Mouse (Mus musculus) C2C12 (cell line): Measurements from ENCODE around the gene Trpm4. TPM values are rescaled to one million over a fixed set of nuclear protein-coding genes. Genes with fewer than 3 reads are reported as not detected.

ENCODE experiments used
- H3K27me3 ChIP-seq: one replicate; pipeline ENCODE4 v1.6.1; 2011; ENCODE audit not compliant: control insufficient read depth, insufficient read depth, insufficient read length
- H3K36me3 ChIP-seq: one replicate; pipeline ENCODE4 v1.6.1; 2011; ENCODE audit not compliant: control insufficient read depth, insufficient read depth
- H3K4me3 ChIP-seq: one replicate; pipeline ENCODE4 v1.5.1; 2011; ENCODE audit warnings: mild to moderate bottlenecking, control low read depth; ENCODE audit not compliant: poor library complexity, insufficient read depth, severe bottlenecking
- H3K79me2 ChIP-seq: one replicate; pipeline ENCODE4 v1.6.1; 2011; ENCODE audit not compliant: control insufficient read depth, insufficient read depth
- H3K79me3 ChIP-seq: one replicate; pipeline ENCODE4 v1.6.1; 2011; ENCODE audit warnings: low read depth, control low read depth
- H3ac ChIP-seq: one replicate; pipeline ENCODE3; 2011; ENCODE audit warnings: low read depth; ENCODE audit not compliant: control insufficient read depth, insufficient read length
- CEBPB ChIP-seq: IDR thresholded peaks from one replicate; pipeline ENCODE4 v1.6.1; 2011; ENCODE audit warnings: low read depth, mild to moderate bottlenecking, control low read depth, moderate library complexity
- CTCF ChIP-seq: IDR thresholded peaks from one replicate; pipeline ENCODE4 v1.5.1; 2011; ENCODE audit not compliant: control insufficient read depth, insufficient read depth, insufficient read length
- FOSL1 ChIP-seq: IDR thresholded peaks from one replicate; pipeline ENCODE4 v1.8.0; 2011; ENCODE audit warnings: mild to moderate bottlenecking, low read length; ENCODE audit not compliant: poor library complexity, insufficient read depth, severe bottlenecking
- MAX ChIP-seq: IDR thresholded peaks from one replicate; pipeline ENCODE4 v1.6.1; 2011; ENCODE audit warnings: mild to moderate bottlenecking, control low read depth
- MYOD1 ChIP-seq: IDR thresholded peaks from one replicate; pipeline ENCODE4 v1.6.1; 2011; ENCODE audit warnings: low read depth; ENCODE audit not compliant: control insufficient read depth, insufficient read length
- MYOG ChIP-seq: IDR thresholded peaks from one replicate; pipeline ENCODE4 v1.6.1; 2011; ENCODE audit not compliant: control insufficient read depth, insufficient read length; ENCODE audit errors: extremely low read depth
- USF1 ChIP-seq: IDR thresholded peaks from one replicate; pipeline ENCODE4 v1.6.1; 2011; ENCODE audit warnings: low read depth, mild to moderate bottlenecking, control low read depth, moderate library complexity
- long read RNA-seq, 2 experiments: library from polyadenylated mRNA; unstranded; transcript quantifications; one replicate each; pipeline ENCODE4 v2.0.0; 2019 to 2020
- polyA plus RNA-seq: library from polyadenylated mRNA; unstranded; fragments of >200 nt; fragmentation: generic; extraction: Trizol; gene quantifications from one replicate; pipeline ENCODE4 v1.2.1, GENCODE M21; 2012; ENCODE audit warnings: missing spikeins

Trpm4 gene
- 10.6 TPM for polyA plus RNA-seq
- long read RNA-seq, experiment 1, partial matches to known transcripts: 1 of 1 reads
- long read RNA-seq, experiment 1, other reads (novel, unspliced or antisense): 0 of 1 reads
- long read RNA-seq, experiment 2, full-length matches to known transcripts: 17 of 39 reads
- long read RNA-seq, experiment 2, partial matches to known transcripts: 3 of 39 reads
- long read RNA-seq, experiment 2, other reads (novel, unspliced or antisense): 19 of 39 reads

- Histone ChIP-seq H3ac (peak within 1 kb of the TSS; percentile 75), H3K4me3 (peak within 1 kb of the TSS; percentile 45)
- no peak for TF ChIP-seq MYOG
- no peak for TF ChIP-seq MYOD1
Measured at GRCm38 (mm10) chr7:45333431-45333982, at the start of gene Trpm4. Gene Trpm4 (minus strand): TSS chr7:45333780.

DNA sequence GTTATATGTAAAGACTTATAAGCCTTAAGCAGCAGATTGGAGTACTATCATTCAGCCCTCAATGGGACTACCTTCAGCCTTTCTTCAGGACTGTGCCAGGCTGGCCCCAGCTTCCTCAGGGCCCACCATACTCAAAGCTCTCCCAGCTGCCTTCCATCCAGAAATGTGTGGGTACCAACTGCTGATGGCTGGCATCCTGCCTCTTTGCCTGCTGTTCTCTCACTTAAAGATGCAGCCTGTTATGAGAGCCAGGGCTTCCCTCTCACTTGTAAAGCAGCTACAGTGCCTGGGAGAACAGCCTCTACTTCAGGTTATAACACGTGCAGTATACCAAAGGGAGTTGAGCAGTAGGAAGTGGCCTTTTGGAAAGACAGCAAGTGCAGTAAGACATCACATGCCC is 42.5 kb upstream of the Trpm4 start:
- no peak for TF ChIP-seq USF1
- no peak for TF ChIP-seq CTCF
- no peak for TF ChIP-seq CEBPB
- no peak for TF ChIP-seq MYOG
- TF ChIP-seq MAX: no peak
- TF ChIP-seq MYOD1: no peak
- no peak for TF ChIP-seq FOSL1
- peaks cover 11% of the 10 kb centered on the region for H3K79me2 ChIP-seq
- peaks cover 71% of the 10 kb centered on the region for H3K36me3 ChIP-seq
- peaks cover 2% of the 10 kb centered on the region for H3K79me3 ChIP-seq
- H3K27me3 ChIP-seq: no peaks in the 10 kb centered on the region
- H3ac ChIP-seq: no peak overlapping the region
- H3K4me3 ChIP-seq: no peak overlapping the region

More at GRCm38 (mm10) chr7:45333431-45333982, at the start of gene Trpm4:
- Histone ChIP-seq H3K36me3 (no peaks in the 10 kb centered on the region), H3K27me3 (no peaks in the 10 kb centered on the region), H3K79me2 (no peaks in the 10 kb centered on the region), H3K79me3 (no peaks in the 10 kb centered on the region)

DNA sequence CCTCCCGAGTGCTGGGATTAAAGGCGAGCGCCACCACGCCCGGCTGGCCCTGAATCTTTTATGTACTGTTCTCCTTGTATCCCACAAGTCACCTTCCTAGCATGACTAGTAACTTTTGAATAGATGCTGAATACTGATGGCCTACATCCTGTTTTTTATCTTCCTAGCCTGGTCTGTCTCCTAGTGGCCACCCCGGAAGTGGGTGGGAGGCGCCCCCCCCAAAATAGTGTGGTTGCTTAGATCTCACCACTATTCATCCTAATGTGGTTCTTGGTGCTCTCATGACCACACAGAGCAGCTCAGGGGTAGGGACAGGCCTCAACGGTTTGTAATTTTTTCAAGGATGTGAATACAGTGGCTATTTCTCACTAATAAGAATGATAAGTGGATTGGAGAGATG is 41.0 kb upstream of the Trpm4 start:
- peaks cover 58% of the 10 kb centered on the region for H3K36me3 ChIP-seq
- H3K4me3 ChIP-seq: no peak overlapping the region
- H3ac ChIP-seq: no peak overlapping the region
- H3K79me3 ChIP-seq: no peaks in the 10 kb centered on the region
- peaks cover 11% of the 10 kb centered on the region for H3K79me2 ChIP-seq
- TF ChIP-seq CEBPB (no peak), CTCF (no peak), MYOG (no peak), USF1 (no peak), MAX (no peak), MYOD1 (no peak), FOSL1 (no peak)
- no peaks in the 10 kb centered on the region for H3K27me3 ChIP-seq

GRCm38 (mm10) chr7:45372371-45372770 is 38.8 kb upstream of the Trpm4 start:
- Histone ChIP-seq H3K27me3 (no peaks in the 10 kb centered on the region), H3ac (no peak overlapping the region), H3K36me3 (peaks cover 35% of the 10 kb centered on the region), H3K4me3 (no peak overlapping the region), H3K79me2 (no peaks in the 10 kb centered on the region), H3K79me3 (no peaks in the 10 kb centered on the region)
- TF ChIP-seq MYOG: no peak
- TF ChIP-seq CEBPB: no peak
- TF ChIP-seq MAX: no peak
- no peak for TF ChIP-seq CTCF
- no peak for TF ChIP-seq MYOD1
- no peak for TF ChIP-seq FOSL1
- no peak for TF ChIP-seq USF1

- H3K27me3 ChIP-seq: no peaks in the 10 kb centered on the region
- peaks cover 25% of the 10 kb centered on the region for H3K36me3 ChIP-seq
- no peak for TF ChIP-seq MYOG
- no peak for TF ChIP-seq FOSL1
- no peak for TF ChIP-seq USF1
- no peak for TF ChIP-seq MAX
- TF ChIP-seq MYOD1: no peak
- TF ChIP-seq CTCF: no peak
- TF ChIP-seq CEBPB: no peak
- H3K79me2 ChIP-seq: no peaks in the 10 kb centered on the region
- no peak within 1 kb of the TSS for H3K4me3 ChIP-seq
- H3K79me3 ChIP-seq: no peaks in the 10 kb centered on the region
- H3ac ChIP-seq: no peak within 1 kb of the TSS
Measured at GRCm38 (mm10) chr7:45370475-45371311, 37.1 kb upstream of the Trpm4 start, which contains the start of gene Lin7b. Gene Lin7b (minus strand): TSS chr7:45370583.
